Mouse (Mus musculus): ENCODE measurements at regions not wholly inside any gene's neighbourhood (a gene's known extent, or its start where the extent isn't known, plus 50 kb on each side); places are given as distances from the start of the nearest gene placed in this dataset.

DNA sequence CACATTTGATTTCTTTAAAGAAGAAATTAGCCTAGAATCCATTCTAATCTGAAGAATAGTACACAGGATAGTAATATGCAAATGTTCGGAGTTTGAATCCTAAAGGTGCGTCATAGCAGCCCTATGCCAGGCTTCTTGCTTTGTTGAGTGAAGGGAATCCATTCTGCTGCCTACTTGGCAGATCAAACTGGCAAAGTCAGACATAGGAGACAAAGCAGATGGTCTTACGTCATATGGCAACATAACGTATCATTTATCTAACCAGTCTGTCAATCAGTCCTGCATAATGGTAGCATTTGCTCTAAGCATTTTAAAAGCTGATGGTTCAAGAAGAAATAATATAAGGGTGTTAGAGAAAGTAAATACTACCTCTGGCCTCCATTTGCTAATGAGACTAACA lies 309.5 kb downstream of the Serpinb8 start:
- TF ChIP-seq CTCF (IDR thresholded peaks at IDR 0.05; ENCODE audit: low read depth) (no peak), EP300 (IDR thresholded peaks at IDR 0.05; ENCODE audit: low read depth) (no peak)
